Mouse (Mus musculus) A20 (cell line): ENCODE measurements at regions not wholly inside any gene's neighbourhood (a gene's known extent, or its start where the extent isn't known, plus 50 kb on each side); places are given as distances from the start of the nearest gene placed in this dataset.

Source experiments
- DNase-seq: peaks from one replicate; pipeline ENCODE4 v3.0.0-alpha.2; 2011; ENCODE audit warnings: low read depth, low spot score

DNA sequence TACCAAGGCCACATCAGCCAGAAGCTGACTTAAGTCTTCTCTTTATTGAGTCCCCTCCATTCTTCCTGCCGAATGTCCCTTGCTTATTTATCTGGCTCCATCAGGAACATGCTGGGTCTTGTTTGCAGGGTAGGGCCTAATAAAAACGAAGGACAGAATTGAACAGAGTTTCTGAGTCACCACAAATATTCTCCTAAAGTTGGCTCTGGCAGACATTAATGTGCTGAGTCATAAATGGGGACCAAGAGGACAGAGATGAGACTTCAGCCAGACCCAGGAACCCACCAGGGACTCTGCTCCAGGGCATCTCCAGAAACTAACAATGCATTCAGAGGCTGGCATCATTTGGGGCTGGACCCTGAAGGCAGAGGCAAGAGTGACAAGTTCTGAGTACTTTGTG lies 143.4 kb upstream of the Nectin1 start:
- DNase-seq, result no peak

DNA sequence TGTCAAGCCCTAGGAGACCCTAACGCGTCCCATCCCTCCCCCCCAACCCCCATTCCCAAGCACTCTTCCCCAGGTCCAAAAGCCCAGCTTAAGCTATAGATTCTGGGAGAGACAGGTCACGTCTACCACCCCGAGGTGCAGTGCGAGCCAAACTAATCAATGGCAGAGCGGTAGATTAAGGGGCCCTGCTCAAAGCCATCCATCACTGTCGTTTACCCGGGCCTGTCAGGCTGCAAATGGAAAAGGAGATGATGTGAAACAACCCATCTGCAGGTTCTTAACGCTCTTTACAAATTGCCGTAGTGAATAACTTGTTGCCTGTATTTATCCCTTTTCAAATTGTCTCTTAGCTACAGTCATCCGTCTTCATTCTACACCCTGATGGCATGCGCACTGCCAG lies 126.2 kb upstream of the Nectin1 start:
- no peak for DNase-seq

GRCm38 (mm10) chr9:43627558-43627957 lies 116.2 kb upstream of the Nectin1 start:
- DNase-seq, result no peak

- peak; percentile 4 for DNase-seq
Measured at GRCm38 (mm10) chr9:43628786-43629185, 115.0 kb upstream of the Nectin1 start.

GRCm38 (mm10) chr9:43636372-43636965 lies 107.3 kb upstream of the Nectin1 start:
- DNase-seq, result no peak

DNA sequence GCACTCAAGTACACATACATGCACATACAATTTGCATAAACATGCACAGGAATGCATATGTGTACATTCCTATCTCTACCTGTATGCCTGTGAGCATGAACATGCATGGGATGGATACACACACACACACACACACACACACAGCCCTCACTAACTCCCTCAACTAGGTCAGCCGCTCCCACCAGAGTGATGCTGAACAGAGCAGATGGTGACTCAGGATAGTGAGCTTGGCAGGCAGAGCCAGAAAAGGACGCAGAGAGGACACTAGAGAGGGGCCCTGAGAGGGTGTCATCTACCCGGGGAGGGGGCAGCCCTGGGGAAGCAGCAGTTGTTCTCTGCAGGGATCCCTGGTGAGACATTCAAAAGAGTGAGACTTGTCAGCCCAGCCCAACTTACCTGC lies 85.6 kb upstream of the Nectin1 start:
- no peak for DNase-seq

GRCm38 (mm10) chr9:43659237-43659636 lies 84.5 kb upstream of the Nectin1 start:
- DNase-seq, result no peak

GRCm38 (mm10) chr9:43660151-43660550 lies 83.6 kb upstream of the Nectin1 start:
- no peak for DNase-seq

DNA sequence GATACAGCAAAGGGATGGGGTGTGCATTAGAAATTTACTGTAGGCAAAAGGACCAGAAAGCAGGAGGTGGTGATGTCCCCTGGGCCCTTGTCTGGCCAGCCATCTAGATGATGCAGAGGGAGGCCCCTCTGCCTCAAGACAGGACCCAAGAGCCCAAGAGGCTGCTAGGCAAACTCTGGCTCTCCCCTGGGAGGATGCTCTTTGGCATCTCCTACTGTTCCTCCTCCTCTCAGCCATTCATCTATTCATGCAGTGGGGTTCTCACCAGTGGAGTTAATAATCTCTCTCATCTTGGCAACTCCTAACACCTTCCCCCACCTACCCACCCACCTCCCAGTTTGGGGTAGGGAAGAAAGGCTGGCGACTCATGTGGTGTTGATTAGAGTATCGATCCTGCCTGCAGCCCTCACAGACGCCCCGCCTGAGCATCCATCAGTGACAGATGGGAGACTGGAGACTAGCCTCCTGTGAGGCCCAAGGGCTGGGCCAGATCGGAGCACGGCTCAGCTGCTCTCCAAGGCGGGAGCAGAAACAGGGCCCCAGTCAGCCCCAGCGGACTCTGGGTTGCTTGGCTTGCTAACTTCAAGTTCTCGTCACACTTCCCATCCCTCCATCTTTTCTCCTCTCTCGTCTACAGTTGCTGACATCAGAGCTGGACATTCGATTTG lies 82.8 kb upstream of the Nectin1 start:
- DNase-seq, result no peak

DNA sequence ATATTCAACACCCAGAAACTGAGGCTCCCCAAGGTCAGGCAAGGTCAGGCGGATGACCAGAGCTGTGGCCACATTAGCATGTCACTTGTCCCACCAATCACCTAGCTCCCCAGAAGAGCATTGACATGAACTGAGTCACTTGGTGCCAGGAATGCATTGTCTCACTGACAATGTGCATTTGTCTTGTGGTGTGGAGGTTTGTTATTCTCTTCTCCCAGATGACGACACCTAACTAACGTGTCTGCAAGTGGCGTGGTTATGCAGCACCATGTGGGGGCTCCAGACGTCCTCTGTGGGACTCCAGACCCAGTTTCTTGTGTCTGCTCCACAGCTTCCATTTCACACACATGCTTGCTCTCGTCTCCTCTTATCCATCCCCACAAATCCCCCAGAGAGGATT lies 82.1 kb upstream of the Nectin1 start:
- DNase-seq, result no peak

GRCm38 (mm10) chr9:43667386-43667785 lies 76.4 kb upstream of the Nectin1 start:
- no peak for DNase-seq

DNA sequence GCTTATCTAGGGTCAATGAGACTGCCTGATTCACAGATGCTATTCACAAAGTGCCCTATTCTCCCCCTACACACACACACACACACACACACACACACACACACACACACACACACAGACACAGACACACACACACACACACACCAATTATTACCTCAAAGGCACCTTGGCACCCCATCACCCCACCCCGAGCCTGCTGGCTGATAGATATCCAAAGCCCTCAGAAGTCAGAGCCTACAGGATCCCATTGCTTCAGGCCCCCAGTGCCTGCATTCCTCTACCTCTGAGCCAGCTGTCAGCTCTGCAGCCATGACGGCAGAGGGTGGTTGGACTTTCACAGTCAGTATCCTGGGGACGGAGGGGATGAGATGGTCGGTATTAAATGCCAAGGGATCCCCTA lies 75.8 kb upstream of the Nectin1 start:
- DNase-seq, result no peak

GRCm38 (mm10) chr9:43668731-43669130 lies 75.1 kb upstream of the Nectin1 start:
- no peak for DNase-seq

DNA sequence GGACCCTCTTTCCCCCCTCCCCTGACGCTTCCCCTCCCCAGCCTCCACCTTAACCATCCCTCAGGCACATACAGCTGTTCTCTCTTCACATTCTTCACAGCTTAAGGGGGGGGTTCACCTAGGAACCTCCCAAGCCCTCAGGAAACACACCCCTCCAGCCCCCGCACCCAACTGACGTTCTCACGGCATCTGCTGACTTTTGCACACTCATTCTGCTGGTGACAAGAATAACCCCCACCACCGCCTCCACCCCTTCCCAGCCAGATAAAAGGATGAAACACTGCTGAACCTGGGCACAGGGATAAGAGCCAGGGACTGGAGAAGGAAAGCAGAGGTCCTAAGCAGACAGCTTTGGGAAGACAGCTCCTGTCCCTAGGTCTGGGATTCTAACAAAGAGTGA lies 73.2 kb upstream of the Nectin1 start:
- no peak for DNase-seq

- DNase-seq, result no peak
Measured at GRCm38 (mm10) chr9:43673171-43673680, 70.6 kb upstream of the Nectin1 start.

- no peak for DNase-seq
Measured at GRCm38 (mm10) chr9:43674321-43674720, 69.5 kb upstream of the Nectin1 start.

- no peak for DNase-seq
Measured at GRCm38 (mm10) chr9:43676011-43676410, 67.8 kb upstream of the Nectin1 start.

GRCm38 (mm10) chr9:43679331-43679730 lies 64.5 kb upstream of the Nectin1 start:
- DNase-seq, result no peak

DNA sequence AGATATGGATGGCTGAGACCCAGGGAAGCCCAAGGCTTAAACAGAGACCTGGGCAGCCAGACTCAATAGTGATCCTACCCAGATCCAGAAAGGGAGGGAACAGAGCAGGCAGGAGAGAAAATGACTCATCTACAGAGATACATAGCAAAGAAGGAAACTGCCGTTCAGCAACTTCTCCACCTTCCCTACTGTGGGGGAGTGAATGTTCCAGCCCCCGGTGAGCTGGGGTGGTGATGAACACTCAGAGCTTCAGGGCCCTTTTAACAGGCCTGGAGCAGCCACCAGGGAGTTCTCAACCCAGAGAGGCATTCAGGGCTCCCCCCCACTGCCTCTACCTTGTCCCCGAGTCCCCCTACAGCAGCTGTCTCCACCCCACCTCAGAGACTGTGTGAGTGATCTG lies 62.5 kb upstream of the Nectin1 start:
- DNase-seq, result no peak

GRCm38 (mm10) chr9:43682102-43682501 lies 61.7 kb upstream of the Nectin1 start:
- DNase-seq, result no peak

- DNase-seq, result no peak
Measured at GRCm38 (mm10) chr9:43684596-43684995, 59.2 kb upstream of the Nectin1 start.

DNA sequence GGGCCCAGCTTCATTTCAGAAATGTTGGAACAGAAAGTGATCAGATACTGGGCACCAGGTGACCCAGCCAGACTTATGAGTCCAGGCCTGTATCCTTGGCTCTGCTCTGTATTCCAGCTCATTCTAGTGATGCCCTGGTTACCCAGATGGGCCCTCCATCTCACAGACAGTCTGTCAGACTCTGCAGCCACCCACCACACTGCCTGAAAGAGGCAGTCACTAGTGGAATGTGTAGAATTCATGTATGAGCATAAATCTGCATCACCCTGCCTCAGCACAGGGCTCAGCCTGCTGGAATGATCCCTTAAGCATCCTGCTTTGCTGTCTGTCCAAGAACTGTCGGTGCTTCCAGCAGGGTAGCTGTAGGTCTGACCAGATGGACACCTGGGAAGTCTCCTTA lies 51.8 kb upstream of the Nectin1 start:
- no peak for DNase-seq

DNA sequence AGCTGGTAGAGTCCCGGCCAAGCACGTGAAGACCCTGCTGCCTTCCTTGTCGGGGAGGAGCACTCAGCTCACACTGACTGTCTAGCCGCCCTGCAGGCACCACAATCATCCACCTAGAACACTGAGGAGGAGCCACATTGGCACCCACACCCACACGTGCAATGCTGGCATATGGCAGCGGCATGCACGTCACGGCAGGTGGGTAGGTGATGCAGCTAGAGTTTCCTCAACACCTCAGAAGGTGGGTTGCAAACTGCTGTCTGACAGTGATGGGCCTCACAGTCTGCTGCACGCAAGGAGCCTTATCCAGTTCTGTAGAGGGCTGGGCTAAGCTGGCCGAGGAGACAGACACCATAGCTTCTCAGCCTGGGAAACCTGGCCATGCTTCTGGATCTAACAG lies 51.2 kb upstream of the Nectin1 start:
- no peak for DNase-seq
